Mouse (Mus musculus): Measurements from ENCODE around the gene Hint1.

DNA sequence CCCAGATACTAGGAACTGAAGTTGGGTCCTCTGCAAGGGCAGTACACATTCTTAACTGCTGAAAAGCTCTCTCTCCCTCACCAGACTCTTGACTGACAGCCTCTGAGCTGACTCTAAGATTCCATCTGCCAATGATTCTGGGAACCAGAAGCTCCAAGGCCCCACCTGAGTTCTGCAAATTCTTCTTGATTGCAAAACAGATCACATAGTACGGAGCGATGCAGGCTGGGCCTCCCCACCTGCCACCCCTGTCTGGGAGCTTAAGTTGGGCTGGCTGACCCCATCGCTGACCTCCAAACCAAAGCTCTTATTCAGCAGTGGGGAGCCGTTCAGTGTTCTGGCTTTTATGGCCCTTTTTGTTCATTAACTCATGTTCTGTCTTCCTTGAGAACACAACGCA is 31.3 kb downstream of the Hint1 start:
- TF ChIP-seq ZC3H11A (IDR thresholded peaks at IDR 0.05; ENCODE audit: low read depth, low read length) (no peak), MAX (IDR thresholded peaks at IDR 0.05; ENCODE audit: low read length) (no peak), SMC3 (IDR thresholded peaks at IDR 0.05; ENCODE audit: low read depth, low read length) (no peak), ZNF384 (IDR thresholded peaks at IDR 0.05; ENCODE audit: low read depth, low read length) (no peak), BHLHE40 (IDR thresholded peaks at IDR 0.05; ENCODE audit: low read depth, low read length) (no peak), POLR2A (IDR thresholded peaks at IDR 0.05; ENCODE audit: low read depth, low read length) (no peak), UBTF (IDR thresholded peaks at IDR 0.05; ENCODE audit: low read depth, low read length) (no peak), CTCF (conservative IDR thresholded peaks at IDR 0.05 in 1 of 2, IDR thresholded peaks at IDR 0.05 in 1 of 2; ENCODE audit: low read depth in 2 of 2, low read length in 2 of 2) (no peak)

All from CH12.LX (cell line).